Mouse (Mus musculus) cerebellum, postnatal 10 days (tissue): ENCODE results near the gene Gm3448.

Source experiments
- DNase-seq, 2 experiments: peaks; one replicate each; pipeline ENCODE4 v3.0.0; 2021; ENCODE audit warnings: mixed read lengths in 2 of 2

Gm3448 gene

GRCm38 (mm10) chr17:14958686-14959327 lies 82.5 kb downstream of the Gm3448 start:
- no peak for DNase-seq

- DNase-seq, result no peak
Measured at GRCm38 (mm10) chr17:14953452-14953851, 87.9 kb downstream of the Gm3448 start.

- no peak for DNase-seq
Measured at GRCm38 (mm10) chr17:14949161-14949827, 92.0 kb downstream of the Gm3448 start.
